Mouse (Mus musculus): Measurements from ENCODE around the gene Gm42715.
A peak's percentile ranks its signal among the peaks of the same experiment; 100 is the strongest.

Gene Gm42715

DNA sequence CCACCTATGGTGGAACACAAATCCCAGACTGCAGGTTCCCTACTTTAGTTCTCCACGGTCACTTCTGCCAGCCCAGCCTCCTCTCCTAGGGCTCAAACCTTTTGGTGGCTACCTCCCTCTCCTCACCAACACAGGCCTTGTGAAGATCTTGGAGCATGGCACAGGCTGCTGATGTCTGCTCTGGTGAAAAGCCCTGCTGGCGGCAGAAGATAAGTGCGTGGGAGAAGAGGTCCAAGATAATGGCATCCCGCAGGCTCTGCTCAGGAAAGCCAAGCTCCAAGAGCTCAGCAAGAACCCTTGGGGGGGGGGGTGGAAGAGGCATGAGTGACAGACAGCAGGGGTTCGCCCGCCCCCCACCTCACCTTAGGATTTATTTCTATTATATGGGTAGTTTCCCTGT is 66.8 kb downstream of the Gm42715 start:
- no peak for DNase-seq (ENCODE audit: low spot score)

DNA sequence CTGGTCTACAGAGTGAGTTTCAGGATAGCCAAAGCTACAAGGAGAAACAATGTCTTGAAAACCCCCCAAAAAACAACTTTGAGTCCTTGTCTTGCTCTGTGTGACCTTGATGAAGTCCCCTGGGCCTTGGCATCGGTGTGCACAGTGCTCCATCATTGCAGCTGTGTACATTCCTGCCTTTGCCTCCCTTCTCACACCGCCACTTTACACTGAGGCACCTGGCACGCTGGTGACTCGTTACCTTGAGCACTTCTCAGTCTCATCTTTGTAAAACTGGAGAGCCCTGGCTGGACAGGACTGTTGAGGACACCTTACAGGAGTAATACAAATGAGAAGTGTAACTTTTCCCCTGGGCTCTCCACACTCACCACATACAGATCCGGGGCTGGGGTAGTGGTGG is 67.8 kb downstream of the Gm42715 start:
- no peak for DNase-seq (ENCODE audit: low spot score)

- peak; percentile 96 for DNase-seq (ENCODE audit: low spot score)
Observed at GRCm38 (mm10) chr7:127588011-127588871, 68.9 kb downstream of the Gm42715 start, which contains the start of the genes Ccdc189 and Rnf40. Gene Ccdc189 (minus strand): TSS chr7:127588595. Gene Rnf40 (plus strand): TSS chr7:127588767.

GRCm38 (mm10) chr7:127588901-127589300 is 69.5 kb downstream of the Gm42715 start:
- DNase-seq (ENCODE audit: low spot score) = no peak

DNA sequence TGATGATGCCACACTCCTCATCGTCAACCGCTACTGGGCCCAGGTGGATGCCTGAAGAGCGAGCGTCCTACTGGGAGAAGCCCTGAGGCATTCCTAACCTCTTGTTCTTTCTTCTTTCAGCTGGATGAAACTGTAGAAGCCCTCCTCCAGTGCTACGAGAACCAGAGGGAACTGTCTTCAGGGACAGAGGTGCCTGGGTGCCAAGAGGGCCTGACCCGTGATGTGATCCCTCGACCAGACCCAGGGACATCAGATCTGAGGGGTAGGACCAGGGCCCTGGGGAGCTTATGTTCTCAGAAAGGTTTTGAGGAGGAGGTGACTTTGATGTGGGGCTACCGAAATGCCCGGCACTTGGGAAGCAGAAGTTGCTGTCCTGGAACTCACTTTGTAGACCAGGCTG is 70.3 kb downstream of the Gm42715 start:
- no peak for DNase-seq (ENCODE audit: low spot score)

DNA sequence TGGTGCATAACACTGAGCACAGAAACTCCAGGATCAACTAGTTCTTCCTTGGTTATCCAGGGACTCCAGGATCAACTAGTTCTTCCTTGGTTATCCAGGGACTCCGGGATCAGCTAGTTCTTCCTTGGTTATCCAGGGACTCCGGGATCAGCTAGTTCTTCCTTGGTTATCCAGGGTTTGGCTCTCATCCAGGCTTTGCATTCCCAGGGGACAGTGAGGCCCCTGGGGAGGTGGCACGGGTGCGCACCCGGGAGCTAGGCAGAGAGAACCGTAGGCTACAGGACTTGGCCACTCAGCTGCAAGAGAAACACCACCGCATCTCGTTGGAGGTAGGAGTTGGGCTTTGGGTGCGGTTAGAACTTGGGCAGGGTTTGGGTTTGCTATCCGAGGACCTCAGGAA is 71.7 kb downstream of the Gm42715 start:
- no peak for DNase-seq (ENCODE audit: low spot score)

GRCm38 (mm10) chr7:127592575-127592974 is 73.2 kb downstream of the Gm42715 start:
- DNase-seq (ENCODE audit: low spot score) = peak; percentile 33

- DNase-seq (ENCODE audit: low spot score) = no peak
Observed at GRCm38 (mm10) chr7:127596747-127597146, 77.4 kb downstream of the Gm42715 start.

DNA sequence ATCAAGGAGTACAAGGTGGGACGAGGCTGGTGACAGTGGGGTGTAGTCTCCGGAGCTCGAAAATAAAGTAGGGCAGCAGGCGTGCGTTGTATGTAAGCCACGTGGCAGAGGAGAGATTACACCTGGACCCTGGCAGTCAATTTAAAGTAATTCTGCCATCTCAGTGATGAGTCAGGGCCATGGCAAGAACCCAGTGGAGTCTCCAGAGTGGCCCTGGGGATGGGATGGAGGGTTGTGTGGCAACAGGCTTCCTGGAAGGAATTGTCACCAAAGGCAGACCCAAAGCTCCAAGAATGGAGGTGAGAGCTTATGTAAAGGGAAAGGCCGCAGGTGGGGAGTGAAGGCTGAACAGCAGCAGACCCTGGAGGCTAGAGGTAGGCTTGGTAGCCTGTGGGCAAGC is 81.2 kb downstream of the Gm42715 start:
- no peak for DNase-seq (ENCODE audit: low spot score)

- no peak for DNase-seq (ENCODE audit: low spot score)
Observed at GRCm38 (mm10) chr7:127601735-127602134, 82.4 kb downstream of the Gm42715 start.

DNA sequence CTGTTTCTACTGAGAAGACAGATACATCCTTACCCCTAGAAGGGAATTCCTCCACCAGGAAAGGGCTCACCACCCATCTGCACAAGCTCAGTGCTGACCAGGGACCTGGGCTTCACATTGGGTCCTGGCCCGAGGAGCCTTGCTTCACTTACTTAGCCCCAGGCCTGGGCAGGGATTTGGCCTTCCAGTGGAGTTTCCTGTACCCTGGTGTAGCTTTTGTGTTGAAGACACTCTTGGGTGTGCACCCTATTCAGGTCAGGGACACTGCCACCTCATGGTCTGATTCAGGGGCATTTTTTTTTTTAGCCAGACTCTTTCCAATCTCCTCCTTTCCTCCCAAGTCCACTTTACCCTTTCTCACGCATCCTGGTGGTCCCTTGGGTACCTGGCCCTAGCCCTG is 83.5 kb downstream of the Gm42715 start:
- DNase-seq (ENCODE audit: low spot score) = no peak

- no peak for DNase-seq (ENCODE audit: low spot score)
Observed at GRCm38 (mm10) chr7:127604256-127604655, 84.9 kb downstream of the Gm42715 start.

GRCm38 (mm10) chr7:127607150-127607549 is 87.8 kb downstream of the Gm42715 start:
- DNase-seq (ENCODE audit: low spot score) = no peak

DNA sequence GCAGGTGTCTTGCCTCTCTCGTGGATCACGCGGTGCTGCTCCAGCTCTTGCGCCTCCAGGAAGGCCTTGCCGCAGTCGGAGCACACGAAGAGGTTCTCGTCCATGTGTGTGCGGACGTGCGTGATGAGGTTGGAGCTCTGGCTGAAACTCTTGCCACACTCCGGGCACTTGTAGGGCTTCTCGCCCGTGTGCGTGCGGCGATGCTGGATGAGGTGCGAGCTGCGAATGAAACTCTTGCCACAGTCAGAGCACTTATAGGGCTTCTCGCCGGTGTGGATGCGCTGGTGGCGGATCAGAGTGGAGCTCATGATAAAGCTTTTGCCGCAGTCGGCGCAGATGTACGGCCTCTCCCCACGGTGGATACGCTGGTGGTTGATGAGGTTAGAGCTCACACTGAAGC is 91.6 kb downstream of the Gm42715 start:
- DNase-seq (ENCODE audit: low spot score) = no peak

- DNase-seq (ENCODE audit: low spot score) = no peak
Observed at GRCm38 (mm10) chr7:127611561-127611960, 92.2 kb downstream of the Gm42715 start.

DNA sequence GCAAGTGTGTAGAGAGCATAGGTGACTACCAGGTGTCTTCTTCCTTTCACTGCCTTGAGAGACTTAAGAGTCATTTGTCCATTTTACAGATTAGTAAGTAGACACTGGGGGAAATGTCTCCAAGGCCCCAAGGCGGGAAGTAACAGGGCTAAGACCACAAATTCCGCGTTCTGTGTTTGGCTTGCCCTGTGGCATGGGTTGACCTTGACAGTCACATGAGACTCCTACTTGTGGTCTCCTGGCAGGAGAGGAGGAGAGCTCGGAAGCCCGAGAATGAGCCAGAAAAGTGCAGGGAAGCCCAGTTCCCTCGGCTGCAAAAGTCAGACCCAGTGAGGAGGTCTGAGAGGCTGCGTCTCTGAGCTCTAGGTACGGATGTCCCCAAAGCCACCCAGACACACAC is 94.1 kb downstream of the Gm42715 start:
- no peak for DNase-seq (ENCODE audit: low spot score)

DNA sequence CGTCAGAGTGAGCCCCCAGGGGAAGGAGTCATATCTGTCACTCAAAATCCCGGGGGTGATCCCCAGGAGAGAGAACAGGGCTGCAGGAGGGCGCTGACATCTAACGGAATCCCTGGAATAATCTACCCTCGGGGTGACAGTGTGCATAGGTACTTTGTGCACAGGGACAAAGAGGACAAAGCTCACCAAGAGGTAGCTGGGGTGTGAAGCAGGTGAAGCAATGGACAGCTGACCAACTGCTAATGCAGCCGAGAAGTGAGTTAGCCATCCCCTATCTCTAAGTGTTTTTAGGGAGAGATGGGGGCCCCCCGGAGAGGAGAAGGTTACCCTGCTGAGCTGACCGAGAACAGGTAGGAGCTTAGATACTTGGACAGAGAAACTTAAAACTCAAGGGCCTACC is 94.7 kb downstream of the Gm42715 start:
- no peak for DNase-seq (ENCODE audit: low spot score)

GRCm38 (mm10) chr7:127614511-127614890 is 95.1 kb downstream of the Gm42715 start:
- peak; percentile 47 for DNase-seq (ENCODE audit: low spot score)

DNA sequence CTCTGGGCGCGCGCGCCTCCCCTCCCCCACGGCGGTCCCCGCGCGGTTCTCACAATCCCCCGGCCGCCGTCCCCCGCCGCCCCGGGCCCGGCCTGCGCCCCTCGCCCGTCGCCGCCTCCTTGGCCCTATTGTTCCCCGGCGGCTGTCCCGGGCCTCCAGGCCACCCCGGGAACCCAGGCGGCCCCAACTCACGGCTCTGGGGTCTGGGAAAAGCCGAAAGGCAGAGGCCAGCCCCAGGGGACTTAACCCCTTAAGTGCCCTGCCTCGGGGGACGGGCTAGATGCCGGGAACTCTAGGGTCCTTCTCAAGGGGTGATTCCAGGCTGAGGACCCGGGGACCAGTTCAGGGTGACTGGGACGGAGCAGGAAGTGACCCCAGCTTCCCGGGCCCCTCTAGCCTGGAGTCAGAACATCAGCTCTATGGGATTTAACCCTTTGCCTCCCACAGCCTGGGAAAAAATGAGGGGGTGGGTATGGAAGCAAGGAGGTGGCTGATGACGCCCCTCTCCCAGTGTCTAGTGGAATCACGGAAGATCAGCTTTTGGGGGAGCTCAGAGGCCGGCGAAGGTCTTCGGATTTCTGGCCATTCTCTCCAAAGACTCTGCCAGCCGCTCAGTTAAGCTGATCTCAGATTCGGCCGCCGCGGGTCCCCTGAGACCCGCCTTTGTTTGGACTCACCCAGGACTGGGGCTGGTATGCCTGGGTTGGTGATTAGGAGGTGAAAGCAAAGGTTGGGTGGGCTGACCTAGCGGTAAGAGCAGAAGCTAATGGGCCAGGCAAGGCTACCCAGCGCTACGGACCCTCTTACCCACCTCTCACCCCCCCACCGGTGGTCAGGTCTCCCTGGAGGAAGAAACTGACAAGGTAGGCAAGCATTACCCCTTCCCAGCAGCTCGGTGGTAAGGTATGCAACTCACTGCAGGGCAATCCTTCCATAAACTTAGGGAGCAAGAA is 95.8 kb downstream of the Gm42715 start, which contains the start of gene Zfp629:
TSS of gene Zfp629 (minus strand) at position 907 of the 953 bp plus-strand sequence.
- DNase-seq (ENCODE audit: low spot score) = peak; percentile 55

DNA sequence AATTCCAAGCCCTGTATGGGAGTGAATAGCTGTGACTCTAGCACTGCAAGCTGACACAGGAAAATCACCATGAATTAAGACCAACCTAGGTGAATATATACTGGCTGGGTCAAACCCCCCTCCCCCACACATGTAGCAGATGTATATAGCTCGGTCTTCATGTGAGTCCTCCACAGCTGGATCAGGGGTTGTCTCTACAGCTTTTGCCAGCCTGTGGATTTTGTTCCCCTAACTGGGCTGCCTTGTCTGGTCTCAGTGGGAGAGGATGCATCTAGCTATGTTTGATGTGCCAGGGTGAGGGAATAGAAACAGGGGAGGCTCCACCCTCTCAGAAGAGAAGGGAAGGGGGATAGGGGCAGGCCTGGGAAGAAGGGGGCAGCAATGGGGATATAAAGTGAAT is 97.0 kb downstream of the Gm42715 start:
- no peak for DNase-seq (ENCODE audit: low spot score)
